Mouse (Mus musculus): ENCODE results near the gene Tpcn1. TPM values are rescaled to one million over a fixed set of nuclear protein-coding genes. Genes with fewer than 3 reads are reported as not detected.

Gene Tpcn1
- polyA plus RNA-seq, 1 experiment from 2014 or later = 23.8 TPM

GRCm38 (mm10) chr5:120578504-120579081 is 9.9 kb downstream of the Tpcn1 start:
- peak overlapping the region; percentile 34 for H3K9ac ChIP-seq (ENCODE audit: low read length)
- peak overlapping the region; percentile 82 for H3K27ac ChIP-seq (ENCODE audit: low read length)
- H3K27me3 ChIP-seq (ENCODE audit: control insufficient read depth, insufficient read depth, low read length) = no peaks in the 10 kb centered on the region
- H3K36me3 ChIP-seq (ENCODE audit: control insufficient read depth, insufficient read depth, low read length) = peaks cover 4% of the 10 kb centered on the region; the same call in 1 of the 2 replicates
- no peak overlapping the region for H3K4me3 ChIP-seq (replicated peaks; ENCODE audit: low read length)
- no peaks in the 10 kb centered on the region for H3K9me3 ChIP-seq (replicated peaks; ENCODE audit: control insufficient read depth, low read length)
- 24% methylated on average over 12 of the region's 12 CpGs for WGBS
- peak; percentile 14 for ATAC-seq (ENCODE audit: insufficient read depth, low FRiP score)
- H3K4me1 ChIP-seq (ENCODE audit: control insufficient read depth, insufficient read depth, low read length) = peaks cover 36% of the 10 kb centered on the region
- H3K4me2 ChIP-seq (ENCODE audit: low read depth, low read length) = peak overlapping the region; percentile 35; the same call in 1 of the 2 replicates

- H3K4me3 ChIP-seq (replicated peaks; ENCODE audit: low read length) = no peak overlapping the region
- 0 out of 2 replicates have a peak, but pooled peaks cover 1% of the 10 kb centered on the region for H3K36me3 ChIP-seq (ENCODE audit: control insufficient read depth, insufficient read depth, low read length)
- peak overlapping the region; percentile 82 for H3K27ac ChIP-seq (ENCODE audit: low read length)
- H3K27me3 ChIP-seq (ENCODE audit: control insufficient read depth, insufficient read depth, low read length) = no peaks in the 10 kb centered on the region
- peaks cover 36% of the 10 kb centered on the region for H3K4me1 ChIP-seq (ENCODE audit: control insufficient read depth, insufficient read depth, low read length)
- H3K4me2 ChIP-seq (ENCODE audit: low read depth, low read length) = no peak overlapping the region
- ATAC-seq (ENCODE audit: insufficient read depth, low FRiP score) = 0 out of 2 replicates have a peak, but pooled peaks have one; percentile 4
- WGBS = 49% methylated on average over 10 of the region's 10 CpGs
- no peaks in the 10 kb centered on the region for H3K9me3 ChIP-seq (replicated peaks; ENCODE audit: control insufficient read depth, low read length)
- H3K9ac ChIP-seq (ENCODE audit: low read length) = no peak overlapping the region
Measured at GRCm38 (mm10) chr5:120577935-120578441, 10.5 kb downstream of the Tpcn1 start.

- Histone ChIP-seq H3K9ac (ENCODE audit: low read length) (no peak overlapping the region), H3K9me3 (replicated peaks; ENCODE audit: control insufficient read depth, low read length) (no peaks in the 10 kb centered on the region), H3K4me3 (replicated peaks; ENCODE audit: low read length) (no peak overlapping the region), H3K27me3 (ENCODE audit: control insufficient read depth, insufficient read depth, low read length) (no peaks in the 10 kb centered on the region), H3K36me3 (ENCODE audit: control insufficient read depth, insufficient read depth, low read length) (no peaks in the 10 kb centered on the region), H3K27ac (ENCODE audit: low read length) (peak overlapping the region; percentile 82), H3K4me1 (ENCODE audit: control insufficient read depth, insufficient read depth, low read length) (peaks cover 39% of the 10 kb centered on the region), H3K4me2 (ENCODE audit: low read depth, low read length) (no peak overlapping the region)
- 64% methylated on average over 11 of the region's 11 CpGs for WGBS
- ATAC-seq (ENCODE audit: insufficient read depth, low FRiP score) = peak; percentile 44; the same call in 1 of the 2 replicates
Measured at GRCm38 (mm10) chr5:120576781-120577301, 11.6 kb downstream of the Tpcn1 start.

GRCm38 (mm10) chr5:120574469-120575063 is 13.9 kb downstream of the Tpcn1 start:
- Histone ChIP-seq H3K27ac (ENCODE audit: low read length) (no peak overlapping the region), H3K4me1 (ENCODE audit: control insufficient read depth, insufficient read depth, low read length) (peaks cover 55% of the 10 kb centered on the region), H3K4me2 (ENCODE audit: low read depth, low read length) (no peak overlapping the region), H3K27me3 (ENCODE audit: control insufficient read depth, insufficient read depth, low read length) (no peaks in the 10 kb centered on the region), H3K9me3 (replicated peaks; ENCODE audit: control insufficient read depth, low read length) (no peaks in the 10 kb centered on the region), H3K36me3 (ENCODE audit: control insufficient read depth, insufficient read depth, low read length) (no peaks in the 10 kb centered on the region), H3K4me3 (replicated peaks; ENCODE audit: low read length) (no peak overlapping the region), H3K9ac (ENCODE audit: low read length) (no peak overlapping the region)
- 72% methylated on average over 10 of the region's 10 CpGs for WGBS
- no peak for ATAC-seq (ENCODE audit: insufficient read depth, low FRiP score)

- no peaks in the 10 kb centered on the region for H3K36me3 ChIP-seq (ENCODE audit: control insufficient read depth, insufficient read depth, low read length)
- no peaks in the 10 kb centered on the region for H3K27me3 ChIP-seq (ENCODE audit: control insufficient read depth, insufficient read depth, low read length)
- 39% methylated on average over 14 of the region's 14 CpGs for WGBS
- no peak; the same call in 1 of the 2 replicates for ATAC-seq (ENCODE audit: insufficient read depth, low FRiP score)
- H3K4me2 ChIP-seq (ENCODE audit: low read depth, low read length) = no peak overlapping the region
- H3K9ac ChIP-seq (ENCODE audit: low read length) = peak overlapping the region; percentile 10; the same call in 1 of the 2 replicates
- H3K4me1 ChIP-seq (ENCODE audit: control insufficient read depth, insufficient read depth, low read length) = peaks cover 56% of the 10 kb centered on the region
- no peaks in the 10 kb centered on the region for H3K9me3 ChIP-seq (replicated peaks; ENCODE audit: control insufficient read depth, low read length)
- no peak overlapping the region for H3K4me3 ChIP-seq (replicated peaks; ENCODE audit: low read length)
- peak overlapping the region; percentile 77 for H3K27ac ChIP-seq (ENCODE audit: low read length)
Measured at GRCm38 (mm10) chr5:120571056-120571740, 17.3 kb downstream of the Tpcn1 start.

- WGBS = 72% methylated on average over 11 of the region's 11 CpGs
- Histone ChIP-seq H3K9me3 (replicated peaks; ENCODE audit: control insufficient read depth, low read length) (no peaks in the 10 kb centered on the region), H3K4me1 (ENCODE audit: control insufficient read depth, insufficient read depth, low read length) (peaks cover 64% of the 10 kb centered on the region), H3K4me2 (ENCODE audit: low read depth, low read length) (no peak overlapping the region), H3K4me3 (replicated peaks; ENCODE audit: low read length) (no peak overlapping the region), H3K36me3 (ENCODE audit: control insufficient read depth, insufficient read depth, low read length) (no peaks in the 10 kb centered on the region), H3K9ac (ENCODE audit: low read length) (0 out of 2 replicates have a peak overlapping the region, but pooled peaks have one; percentile 14), H3K27ac (ENCODE audit: low read length) (peak overlapping the region; percentile 77), H3K27me3 (ENCODE audit: control insufficient read depth, insufficient read depth, low read length) (no peaks in the 10 kb centered on the region)
- no peak for ATAC-seq (ENCODE audit: insufficient read depth, low FRiP score)
Measured at GRCm38 (mm10) chr5:120570289-120570897, 18.1 kb downstream of the Tpcn1 start.

GRCm38 (mm10) chr5:120569791-120570190 is 18.7 kb downstream of the Tpcn1 start:
- H3K36me3 ChIP-seq (ENCODE audit: control insufficient read depth, insufficient read depth, low read length) = no peaks in the 10 kb centered on the region
- peak overlapping the region; percentile 52; the same call in 1 of the 2 replicates for H3K27ac ChIP-seq (ENCODE audit: low read length)
- no peak for ATAC-seq (ENCODE audit: insufficient read depth, low FRiP score)
- H3K27me3 ChIP-seq (ENCODE audit: control insufficient read depth, insufficient read depth, low read length) = no peaks in the 10 kb centered on the region
- no peaks in the 10 kb centered on the region for H3K9me3 ChIP-seq (replicated peaks; ENCODE audit: control insufficient read depth, low read length)
- no peak overlapping the region for H3K4me2 ChIP-seq (ENCODE audit: low read depth, low read length)
- 0 out of 2 replicates have a peak overlapping the region, but pooled peaks have one; percentile 4 for H3K9ac ChIP-seq (ENCODE audit: low read length)
- no peak overlapping the region for H3K4me3 ChIP-seq (replicated peaks; ENCODE audit: low read length)
- WGBS = 70% methylated on average over 3 of the region's 3 CpGs
- peaks cover 70% of the 10 kb centered on the region for H3K4me1 ChIP-seq (ENCODE audit: control insufficient read depth, insufficient read depth, low read length)

GRCm38 (mm10) chr5:120568964-120569363 is 19.5 kb downstream of the Tpcn1 start:
- H3K27ac ChIP-seq (ENCODE audit: low read length) = no peak overlapping the region
- H3K4me1 ChIP-seq (ENCODE audit: control insufficient read depth, insufficient read depth, low read length) = peaks cover 75% of the 10 kb centered on the region

More at GRCm38 (mm10) chr5:120568964-120569363, 19.5 kb downstream of the Tpcn1 start:
- WGBS = 72% methylated on average over 4 of the region's 4 CpGs
- no peak overlapping the region for H3K4me2 ChIP-seq (ENCODE audit: low read depth, low read length)
- H3K36me3 ChIP-seq (ENCODE audit: control insufficient read depth, insufficient read depth, low read length) = no peaks in the 10 kb centered on the region
- H3K4me3 ChIP-seq (replicated peaks; ENCODE audit: low read length) = no peak overlapping the region
- no peaks in the 10 kb centered on the region for H3K9me3 ChIP-seq (replicated peaks; ENCODE audit: control insufficient read depth, low read length)
- H3K9ac ChIP-seq (ENCODE audit: low read length) = peak overlapping the region; percentile 5; the same call in 1 of the 2 replicates
- ATAC-seq (ENCODE audit: insufficient read depth, low FRiP score) = no peak
- H3K27me3 ChIP-seq (ENCODE audit: control insufficient read depth, insufficient read depth, low read length) = no peaks in the 10 kb centered on the region
